Mouse (Mus musculus) MEL-GATA-1-ER (cell line): ENCODE data around the gene Polr2a.
A peak's percentile ranks its signal among the peaks of the same experiment; 100 is the strongest.

Experiments
- DNase-seq: peaks from one replicate; pipeline ENCODE4 v3.0.0-alpha.2; 2012; ENCODE audit warnings: low read depth; ENCODE audit errors: extremely low read depth

Polr2a gene

DNA sequence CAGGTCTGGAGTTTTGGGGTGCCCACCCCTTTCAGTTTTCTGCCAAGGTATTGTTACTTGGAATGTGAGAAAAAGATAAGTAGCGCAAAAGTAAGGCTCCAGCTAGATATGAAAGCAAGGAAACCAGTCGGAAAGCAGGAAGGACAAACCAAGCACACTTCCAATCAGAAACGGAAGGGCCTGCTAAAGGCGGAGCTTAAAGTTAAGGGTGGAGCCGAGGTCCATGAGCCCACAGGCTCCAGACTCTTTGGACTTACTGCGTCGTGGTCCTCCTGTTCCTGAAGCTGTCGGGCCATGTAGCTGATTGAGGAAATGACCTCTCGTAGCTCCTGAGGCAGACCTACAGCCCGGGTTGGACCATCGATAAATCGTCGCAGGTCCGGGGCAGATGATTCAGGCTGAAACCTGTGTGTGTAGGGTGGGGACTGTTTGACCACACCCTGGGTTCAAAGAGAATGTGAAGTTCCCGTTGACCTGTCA is 26.4 kb upstream of the Polr2a start:
- peak; percentile 86 for DNase-seq

DNA sequence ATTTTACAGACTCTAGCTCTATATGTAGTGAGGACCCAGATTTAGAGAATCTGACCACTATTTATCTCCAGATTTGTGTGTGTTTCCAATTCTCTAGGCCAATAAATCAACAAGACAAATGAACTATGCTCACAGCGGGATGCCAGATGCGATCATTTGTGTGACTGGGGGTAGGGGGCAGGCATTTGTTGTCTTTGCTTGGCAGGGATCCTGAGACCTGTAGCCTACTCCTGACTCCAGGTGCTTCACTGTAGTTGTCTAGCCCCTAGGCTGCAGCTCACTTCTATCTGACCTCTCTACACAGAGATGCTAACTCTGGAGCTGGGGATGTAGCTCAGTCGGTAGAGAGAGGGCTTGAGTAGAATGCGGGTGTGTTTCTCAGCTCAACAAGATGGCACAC is 23.4 kb upstream of the Polr2a start:
- no peak for DNase-seq

DNA sequence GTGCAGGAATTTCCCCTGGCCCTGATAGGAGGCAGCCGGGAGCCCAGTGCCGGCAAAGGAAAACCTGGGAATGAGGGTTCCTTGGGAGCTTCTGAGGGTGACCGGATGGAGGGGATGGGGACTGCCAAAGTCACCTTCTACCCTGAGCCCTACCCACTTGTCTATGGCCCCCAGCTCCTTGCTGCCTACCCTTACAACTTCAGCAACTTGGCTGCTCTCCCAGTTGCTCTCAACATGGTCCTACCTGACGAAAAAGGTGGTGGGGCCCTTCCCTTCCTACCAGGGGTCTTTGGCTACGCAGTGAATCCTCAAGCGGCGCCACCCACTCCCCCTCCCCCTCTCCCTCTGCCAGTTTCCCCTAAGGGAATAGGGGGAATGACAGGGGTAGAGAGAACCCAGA is 20.5 kb upstream of the Polr2a start:
- DNase-seq: no peak

DNA sequence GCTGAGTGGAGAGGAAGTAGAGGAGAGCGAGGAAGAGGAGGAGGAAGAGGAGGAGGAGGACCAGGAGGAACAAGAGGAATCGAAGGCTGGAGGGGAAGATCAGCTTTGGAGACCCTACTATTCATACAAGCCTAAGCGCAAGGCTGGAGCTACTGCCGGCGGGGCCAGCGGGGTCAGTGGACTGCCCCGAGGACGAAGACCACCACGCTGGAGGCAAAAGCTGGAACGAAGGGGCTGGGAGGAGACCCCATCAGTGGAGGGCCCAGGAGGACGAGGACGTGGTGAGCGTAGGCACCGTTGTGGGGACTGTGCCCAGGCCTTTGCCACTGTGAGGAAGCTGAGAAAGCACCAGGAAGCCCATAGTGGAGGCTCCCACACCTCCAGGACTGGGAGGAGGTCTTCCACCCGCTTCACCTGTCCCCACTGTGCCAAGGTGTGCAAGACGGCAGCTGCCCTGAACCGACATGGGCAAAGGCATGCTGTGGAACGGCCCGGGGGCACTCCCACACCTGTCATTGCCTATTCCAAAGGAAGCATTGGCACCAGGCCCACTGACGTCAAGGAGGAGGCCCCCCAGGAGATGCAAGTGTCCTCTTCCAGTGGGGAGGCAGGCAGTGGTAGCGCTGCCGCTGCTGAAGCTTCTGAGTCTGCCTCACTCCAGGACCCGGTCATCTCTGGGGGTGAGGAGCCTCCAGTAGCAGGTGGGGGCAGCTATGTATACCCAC is 20.0 kb upstream of the Polr2a start:
- no peak for DNase-seq

DNA sequence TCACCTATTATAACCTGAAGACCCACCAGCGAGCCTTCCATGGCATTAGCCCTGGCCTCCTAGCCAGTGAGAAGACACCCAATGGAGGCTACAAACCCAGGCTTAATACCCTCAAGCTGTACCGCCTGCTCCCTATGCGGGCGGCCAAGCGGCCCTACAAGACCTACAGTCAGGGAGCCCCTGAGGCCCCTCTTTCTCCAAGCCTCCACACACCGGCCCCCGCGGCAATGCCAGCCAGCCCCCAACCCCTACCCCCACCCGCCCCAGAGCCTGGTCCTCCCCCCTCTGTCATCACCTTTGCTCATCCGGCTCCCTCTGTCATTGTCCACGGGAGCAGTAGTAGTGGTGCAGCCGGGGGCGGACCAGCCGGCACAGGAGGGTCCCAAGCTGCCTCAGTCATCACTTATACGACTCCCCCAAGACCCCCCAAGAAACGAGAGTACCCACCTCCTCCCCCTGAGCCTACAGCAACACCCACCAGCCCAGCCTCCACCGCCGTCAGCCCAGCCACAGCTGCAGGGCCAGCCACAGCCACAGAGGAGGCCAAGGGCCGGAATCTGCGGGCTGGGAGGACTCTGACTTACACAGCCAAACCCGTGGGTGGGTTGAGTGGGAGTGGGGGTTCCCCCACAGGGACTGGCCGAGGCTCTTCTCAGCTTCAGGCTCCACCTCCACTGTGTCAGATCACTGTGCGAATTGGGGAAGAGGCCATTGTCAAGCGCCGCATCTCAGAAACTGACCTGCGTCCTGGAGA is 19.2 kb upstream of the Polr2a start:
- no peak for DNase-seq

DNA sequence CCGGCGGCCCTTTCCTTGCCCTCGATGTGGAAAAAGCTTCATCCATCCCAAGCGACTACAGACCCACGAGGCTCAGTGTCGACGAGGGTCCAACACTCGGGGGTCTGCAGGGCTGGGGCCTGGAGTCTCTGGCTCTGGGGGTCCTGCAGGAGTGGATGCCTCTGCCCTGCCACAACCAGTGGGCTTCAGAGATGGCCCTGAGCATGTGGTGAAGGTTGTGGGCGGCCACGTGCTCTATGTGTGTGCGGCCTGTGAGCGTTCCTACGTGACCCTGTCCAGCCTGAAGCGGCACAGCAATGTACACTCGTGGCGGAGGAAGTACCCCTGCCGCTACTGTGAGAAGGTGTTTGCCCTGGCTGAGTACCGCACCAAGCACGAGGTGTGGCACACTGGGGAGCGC is 18.1 kb upstream of the Polr2a start:
- DNase-seq: no peak

DNA sequence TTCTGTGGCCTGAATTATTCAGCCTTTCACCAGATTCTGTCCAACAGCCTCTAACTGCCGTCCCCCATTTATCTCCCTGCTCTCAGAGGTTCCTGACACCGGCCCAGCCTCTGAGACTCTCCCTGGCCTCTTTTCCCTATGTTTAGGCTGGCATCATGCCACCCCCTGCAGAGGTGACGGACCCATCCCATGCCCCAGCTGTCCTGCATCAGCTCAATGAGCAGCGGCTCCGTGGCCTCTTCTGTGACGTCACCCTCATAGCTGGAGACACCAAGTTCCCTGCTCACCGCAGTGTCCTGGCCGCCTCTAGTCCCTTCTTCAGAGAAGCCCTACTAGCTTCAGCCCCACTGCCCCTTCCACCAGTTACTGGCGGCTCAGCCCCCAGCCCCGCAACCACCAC is 17.3 kb upstream of the Polr2a start:
- DNase-seq: no peak

DNA sequence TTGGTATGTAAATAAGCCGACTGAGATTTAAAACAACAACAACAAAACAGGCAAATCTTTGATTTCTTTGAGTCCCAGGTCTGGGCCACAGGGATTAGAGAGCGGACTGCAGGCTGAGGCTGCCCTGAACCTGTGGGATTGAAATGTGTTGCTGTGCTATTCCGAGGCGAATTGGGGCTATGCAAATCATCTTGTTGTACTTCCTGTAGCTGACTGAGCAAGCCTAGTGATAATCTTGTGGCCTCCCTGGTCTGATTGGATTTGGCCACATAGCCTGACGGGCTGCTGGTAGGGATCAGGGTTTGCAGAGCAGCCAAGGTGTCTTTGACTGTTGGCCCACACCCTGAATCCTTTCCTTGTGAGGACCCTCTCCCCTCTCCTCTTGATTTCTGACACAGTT is 16.5 kb upstream of the Polr2a start:
- no peak for DNase-seq

DNA sequence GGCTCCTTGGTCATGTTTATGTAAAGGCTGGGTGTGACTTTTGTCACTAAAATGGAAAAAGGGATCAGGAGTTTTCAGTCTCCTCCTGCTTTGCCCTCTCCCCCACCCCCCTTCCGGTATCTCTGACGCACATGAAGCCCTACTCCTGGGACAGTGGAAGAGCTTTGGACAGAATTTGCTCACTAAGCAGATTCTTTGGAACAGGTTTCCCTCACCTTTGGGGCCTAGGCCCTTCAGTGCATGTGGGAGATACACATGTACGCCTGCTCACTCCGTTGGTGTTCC is 9.1 kb upstream of the Polr2a start:
- no peak for DNase-seq

DNA sequence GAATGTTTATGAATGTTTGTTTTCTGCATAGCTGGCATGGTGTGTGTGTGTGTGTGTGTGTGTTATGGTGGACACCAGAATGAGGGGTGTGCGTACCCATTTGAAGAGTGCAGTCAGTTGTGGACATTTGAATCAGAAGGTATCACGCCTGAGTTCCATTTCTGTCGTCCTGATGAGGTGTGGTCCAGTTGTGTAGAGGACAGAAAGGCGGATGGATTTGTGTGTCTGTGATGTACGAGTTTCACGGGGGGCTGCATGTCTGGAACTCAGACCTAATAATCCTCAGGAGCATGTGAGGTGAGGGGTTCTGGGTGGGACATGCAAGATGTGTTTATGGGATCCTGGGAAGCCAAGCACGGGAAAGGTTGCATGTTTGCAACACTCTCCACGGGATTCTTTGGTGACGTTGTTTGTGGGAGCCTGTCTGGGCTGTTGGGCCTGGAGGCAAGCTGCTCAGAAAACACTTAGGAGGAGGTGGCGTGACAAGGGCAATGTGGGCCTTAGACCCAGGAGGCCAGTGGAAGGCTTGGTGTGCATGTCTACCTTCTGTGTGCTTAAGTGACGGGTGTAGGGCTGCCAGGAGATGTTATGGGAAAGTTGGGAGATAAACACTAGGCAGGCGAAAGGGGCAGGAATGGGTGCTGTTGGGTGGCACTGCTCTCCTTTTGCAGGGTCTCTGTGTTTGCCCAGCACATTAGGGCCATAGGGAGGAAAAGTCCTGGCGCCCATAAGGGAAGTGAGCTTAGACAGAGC is 8.6 kb upstream of the Polr2a start:
- no peak for DNase-seq

DNA sequence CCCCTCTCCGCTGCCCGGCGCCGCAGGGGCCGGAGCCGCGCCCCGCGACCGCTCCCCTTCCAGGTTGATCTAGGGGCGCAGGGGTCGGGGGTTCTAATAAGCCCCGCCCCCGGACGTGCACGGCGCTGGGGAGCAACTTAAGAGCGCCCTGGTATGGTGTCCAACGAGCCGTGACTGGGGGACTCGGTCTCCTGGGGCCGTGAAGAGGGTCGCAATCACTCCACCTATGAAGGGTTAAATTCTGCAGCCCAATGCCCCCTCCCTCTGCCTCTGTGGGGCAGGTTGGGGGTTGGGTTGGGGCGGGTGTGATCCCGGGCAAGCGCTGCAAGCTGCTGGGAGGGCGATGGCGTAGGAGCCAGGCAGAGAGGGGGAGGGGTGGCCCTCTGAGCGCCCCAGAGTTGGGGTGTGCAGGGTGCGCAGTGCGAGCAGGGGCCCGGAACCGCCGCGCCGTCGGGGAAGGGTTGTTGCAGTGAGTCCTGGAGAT is 7.7 kb upstream of the Polr2a start:
- no peak for DNase-seq

DNA sequence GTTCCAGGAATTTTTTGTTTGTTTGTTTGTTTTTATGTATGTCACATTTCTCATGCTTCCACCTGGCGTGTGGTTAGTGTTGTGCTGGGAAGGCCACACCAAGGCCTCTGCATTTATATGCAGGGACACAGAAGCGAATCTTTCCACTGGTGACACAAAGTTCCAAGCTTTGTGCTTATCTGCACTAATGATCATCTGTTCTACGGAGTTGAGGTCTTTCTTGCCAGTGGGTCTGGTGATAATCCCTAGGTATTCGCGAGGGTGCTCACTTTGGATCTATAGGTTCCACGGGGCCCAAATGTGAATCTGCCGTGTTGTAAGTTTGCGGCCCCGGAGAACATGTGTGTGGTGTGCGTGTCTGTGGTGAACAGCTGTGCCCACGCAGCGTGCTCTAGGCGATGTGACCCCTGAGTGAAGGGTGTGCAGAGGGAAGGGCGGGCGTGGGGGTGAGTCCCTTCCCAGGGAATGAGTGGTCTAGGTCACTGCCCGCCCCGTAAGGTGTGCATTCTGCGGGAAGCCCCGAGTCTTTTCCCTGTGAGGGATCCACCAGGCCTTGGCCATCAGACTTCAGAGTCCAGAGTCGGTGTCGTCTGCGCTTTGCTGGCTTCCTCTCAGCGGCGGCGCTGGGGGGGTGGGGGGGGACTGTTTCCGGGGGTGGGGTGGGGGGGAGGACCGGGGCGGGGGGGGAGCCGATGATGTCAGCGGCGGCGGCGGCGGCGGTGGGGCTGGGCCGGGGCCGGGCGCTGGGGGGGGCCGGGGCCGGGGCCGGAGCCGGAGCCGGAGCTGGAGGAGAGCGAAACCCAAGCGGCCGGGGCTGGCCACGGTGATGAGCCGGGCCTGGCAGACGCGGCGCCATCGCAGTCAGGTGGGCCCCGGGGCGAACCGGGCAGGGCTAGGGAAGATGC is 7.0 kb upstream of the Polr2a start, which contains the start of gene Zbtb4:
TSS of gene Zbtb4 (plus strand) at position 692 of the 905 bp plus-strand sequence.
- DNase-seq: no peak

DNA sequence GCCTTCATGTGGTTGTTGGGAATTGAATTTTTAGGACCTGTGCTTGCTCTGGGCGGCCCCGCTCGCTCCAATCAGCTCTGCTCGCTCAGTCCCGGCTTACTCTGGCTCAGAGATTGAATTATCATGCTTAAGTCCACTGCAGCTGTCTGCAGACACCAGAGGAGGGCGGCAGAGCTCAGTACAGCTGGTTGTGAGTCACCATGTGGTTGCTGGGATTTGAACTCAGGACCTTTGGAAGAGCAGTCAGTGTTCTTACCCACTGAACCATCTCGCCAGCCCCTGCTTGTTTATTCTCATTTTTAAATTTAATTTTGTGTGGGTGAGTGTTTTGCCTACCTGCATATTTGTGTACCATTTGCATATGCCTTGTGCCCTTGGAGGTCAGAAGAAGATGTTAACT is 5.1 kb upstream of the Polr2a start:
- no peak for DNase-seq

DNA sequence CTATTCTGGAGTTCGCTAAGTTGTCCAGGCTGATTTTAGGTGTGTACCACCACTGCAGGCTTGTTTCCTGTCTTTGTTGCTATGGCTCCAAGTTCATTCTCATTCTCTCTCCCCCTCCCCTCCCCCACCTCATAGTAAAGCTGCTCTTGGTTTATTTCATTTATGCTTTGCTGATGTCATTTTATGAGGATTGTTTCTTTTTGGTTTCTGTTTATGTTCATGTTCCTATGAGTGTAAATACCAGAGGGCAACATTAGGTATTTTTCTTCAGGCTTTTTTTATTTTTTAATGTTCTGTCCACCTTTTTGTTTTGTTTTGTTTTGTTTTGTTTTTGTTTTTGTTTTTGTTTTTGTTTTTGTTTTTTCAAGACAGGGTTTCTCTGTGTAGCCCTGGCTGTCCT is 3.4 kb upstream of the Polr2a start, which contains the start of gene Slc35g3:
TSS of gene Slc35g3 (minus strand) at position 101 of the 400 bp plus-strand sequence.
- DNase-seq: no peak

DNA sequence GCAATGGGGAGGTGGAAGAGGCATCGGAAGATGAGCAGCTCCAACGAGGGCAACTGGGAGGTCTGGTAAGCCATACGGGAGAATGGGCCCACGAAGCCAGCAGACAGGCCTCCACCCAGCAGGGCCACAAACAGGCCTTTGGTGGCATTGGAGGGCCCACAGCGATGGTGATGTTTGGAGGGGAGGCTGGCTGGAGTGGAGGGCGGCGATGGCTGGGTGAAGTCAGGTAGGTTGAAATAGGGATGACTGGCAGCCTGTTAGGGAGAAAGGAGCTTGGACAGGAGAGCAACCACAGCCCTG is 2.4 kb upstream of the Polr2a start:
- no peak for DNase-seq

DNA sequence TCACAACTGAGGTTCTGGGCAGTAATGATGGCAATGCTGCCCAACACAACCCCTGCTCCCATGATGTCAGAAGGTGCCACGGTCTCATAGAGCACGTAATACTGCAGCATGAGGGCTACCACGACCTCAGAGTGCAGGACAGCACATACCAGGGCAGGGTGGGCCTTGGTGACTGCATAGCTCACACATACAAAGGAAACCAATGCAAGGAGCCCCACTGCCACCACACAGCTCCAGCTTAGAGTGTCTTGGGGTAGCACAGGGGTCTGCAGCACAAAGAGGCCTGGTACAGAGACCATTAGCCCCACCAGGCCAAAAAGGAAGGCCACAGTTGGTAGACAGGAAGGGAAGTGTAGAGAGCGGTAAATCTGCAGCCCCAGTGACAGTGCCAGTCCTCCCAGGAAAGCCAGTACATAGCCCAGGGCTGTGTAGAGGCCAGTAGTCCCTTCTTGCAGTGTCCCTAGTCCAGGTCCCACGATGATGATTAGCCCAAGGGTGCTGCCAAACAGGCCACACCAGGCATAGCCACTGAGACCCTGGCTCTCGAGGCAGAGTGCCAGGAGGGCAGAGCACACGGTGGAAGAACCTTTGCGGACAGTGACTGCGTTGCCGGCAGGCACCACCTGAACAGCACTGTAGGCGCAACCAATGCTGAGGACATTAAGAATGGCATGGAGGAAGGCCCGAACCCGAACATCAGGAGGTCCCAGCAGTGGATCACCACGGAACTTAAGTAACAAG is 1.9 kb upstream of the Polr2a start:
- no peak for DNase-seq

DNA sequence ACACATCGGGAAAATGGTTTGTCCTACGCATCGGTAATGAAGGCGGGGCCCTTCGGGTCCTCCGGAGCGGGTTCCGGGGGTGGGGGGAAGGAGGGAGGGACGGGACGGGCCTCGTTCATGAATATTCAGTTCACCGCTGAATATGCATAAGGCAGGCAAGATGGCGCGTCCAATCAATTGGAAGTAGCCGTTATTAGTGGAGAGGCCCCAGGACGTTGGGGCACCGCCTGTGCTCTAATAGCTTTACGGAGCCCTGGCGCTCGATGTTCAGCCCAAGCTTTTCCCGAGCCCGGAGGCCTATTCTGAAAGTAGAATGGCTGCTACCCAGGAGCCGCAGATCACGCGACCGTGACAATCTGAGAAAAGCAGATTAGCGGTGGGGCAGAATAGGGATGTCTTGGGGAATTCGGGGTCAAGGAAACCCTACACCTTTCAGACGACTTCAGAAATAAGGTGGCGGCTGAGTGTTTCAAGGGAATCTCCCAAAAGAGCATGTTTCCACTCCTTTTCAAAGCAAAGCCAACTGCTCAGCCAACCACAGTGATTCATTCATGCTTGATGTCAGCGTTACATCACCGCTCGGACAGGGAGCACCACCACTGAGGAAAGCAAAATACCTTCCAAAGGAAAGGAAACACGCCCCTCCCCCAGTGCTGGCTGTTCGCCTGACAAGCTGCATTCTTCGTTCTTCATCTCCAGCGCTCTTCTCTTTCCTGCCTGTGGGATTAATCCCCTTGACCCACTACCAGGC is 709 bp upstream of the Polr2a start:
- peak; percentile 65 for DNase-seq

DNA sequence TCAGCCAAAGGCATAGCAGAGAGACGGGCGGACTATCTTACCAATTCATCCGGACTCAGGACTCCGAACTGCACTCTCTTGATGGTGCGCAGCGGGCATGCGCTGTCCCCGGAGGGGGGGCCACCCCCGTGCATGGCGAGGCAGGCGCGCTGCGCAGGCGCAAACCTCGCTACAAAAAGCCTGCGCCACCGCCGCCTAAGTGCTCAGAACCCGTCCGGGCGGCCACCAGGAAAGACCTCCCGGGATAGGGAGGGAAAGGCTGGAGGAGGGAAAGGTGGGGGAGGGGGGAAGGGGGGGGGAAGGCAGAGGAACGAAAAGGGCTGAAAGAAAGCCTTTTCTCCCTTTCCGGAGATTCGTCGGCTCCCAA is 364 bp downstream of the Polr2a start:
- peak; percentile 84 for DNase-seq

DNA sequence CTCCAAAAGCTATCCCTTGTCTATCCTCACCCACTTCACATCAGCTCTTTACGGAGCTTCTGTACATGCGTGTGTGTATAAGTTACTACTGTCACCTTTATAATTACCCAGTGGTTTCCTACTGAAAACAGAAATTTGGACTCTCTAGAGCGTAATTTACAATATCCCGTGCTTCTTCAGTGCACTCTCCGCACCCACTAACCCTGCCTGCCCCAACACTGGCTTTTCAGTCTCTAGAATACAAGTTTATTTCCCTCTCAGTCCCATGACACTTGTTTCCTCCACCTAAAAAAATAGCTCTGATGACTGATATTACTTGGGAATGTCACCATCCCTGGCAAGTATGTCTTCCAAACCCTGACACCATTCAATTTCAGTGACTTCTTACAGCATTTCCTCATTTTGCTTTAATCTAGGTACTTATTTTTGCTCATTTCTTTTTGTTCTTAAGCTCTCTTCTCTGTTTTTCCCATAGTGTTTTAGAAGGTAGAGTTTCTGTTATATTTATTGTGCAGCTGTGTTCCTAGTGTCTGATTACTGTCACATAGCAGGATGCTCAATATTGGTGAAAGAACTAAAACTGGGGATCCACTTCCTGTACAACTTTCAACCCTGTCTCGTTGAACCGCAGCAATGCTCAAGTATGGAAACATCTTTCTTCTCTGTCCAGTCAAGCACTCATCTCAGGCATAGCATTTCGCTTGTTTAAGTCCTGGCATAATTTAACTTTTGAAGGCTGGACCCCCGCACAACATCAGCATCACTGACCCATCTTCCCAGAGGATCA is 941 bp downstream of the Polr2a start:
- no peak for DNase-seq
